Mouse (Mus musculus): Measurements from ENCODE around the gene Cldn16. TPM values are rescaled to one million over a fixed set of nuclear protein-coding genes. Genes with fewer than 3 reads are reported as not detected.
"Not testable (repeated sequence)": the region's sequence is repeated elsewhere in the genome, so short reads cannot be mapped to it uniquely, and the experiment has no call there.

The Cldn16 gene
- polyA plus RNA-seq, 1 experiment from 2014 or later, result not detected

DNA sequence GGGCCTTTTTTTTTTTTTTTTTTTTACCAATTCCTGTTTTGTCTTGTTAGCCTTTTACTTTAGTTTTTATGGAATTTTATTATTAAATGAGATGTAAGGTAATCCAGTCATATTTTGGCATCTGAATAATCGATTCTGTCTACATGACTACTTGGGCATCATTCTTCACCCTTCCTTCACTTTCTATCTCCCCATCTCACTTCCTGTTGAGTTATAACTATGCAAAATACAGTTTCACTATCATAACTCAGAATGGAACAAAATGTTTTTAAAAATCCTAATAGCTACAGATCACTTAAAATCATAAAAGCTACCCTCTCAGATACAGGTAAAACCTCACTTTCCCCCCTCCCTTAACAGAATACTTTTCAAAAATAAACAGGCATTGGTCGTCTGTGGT is 6.8 kb upstream of the Cldn16 start:
- Histone ChIP-seq H3K4me1 (ENCODE audit: control insufficient read depth, insufficient read depth, low read length) (no peaks in the 10 kb centered on the region), H3K27ac (ENCODE audit: low read depth, low read length) (no peak overlapping the region), H3K9me3 (ENCODE audit: control insufficient read depth, low read length) (no peaks in the 10 kb centered on the region), H3K4me3 (ENCODE audit: low read depth, low read length) (no peak overlapping the region), H3K36me3 (ENCODE audit: control insufficient read depth, insufficient read depth, low read length) (no peaks in the 10 kb centered on the region), H3K27me3 (ENCODE audit: control insufficient read depth, insufficient read depth, low read length) (no peaks in the 10 kb centered on the region), H3K4me2 (ENCODE audit: low read depth, low read length) (no peak overlapping the region), H3K9ac (replicated peaks; ENCODE audit: low read depth, low read length) (no peak overlapping the region)
- no peak for ATAC-seq (ENCODE audit: low read depth)
- WGBS, result 83% methylated on average over 2 of the region's 2 CpGs

DNA sequence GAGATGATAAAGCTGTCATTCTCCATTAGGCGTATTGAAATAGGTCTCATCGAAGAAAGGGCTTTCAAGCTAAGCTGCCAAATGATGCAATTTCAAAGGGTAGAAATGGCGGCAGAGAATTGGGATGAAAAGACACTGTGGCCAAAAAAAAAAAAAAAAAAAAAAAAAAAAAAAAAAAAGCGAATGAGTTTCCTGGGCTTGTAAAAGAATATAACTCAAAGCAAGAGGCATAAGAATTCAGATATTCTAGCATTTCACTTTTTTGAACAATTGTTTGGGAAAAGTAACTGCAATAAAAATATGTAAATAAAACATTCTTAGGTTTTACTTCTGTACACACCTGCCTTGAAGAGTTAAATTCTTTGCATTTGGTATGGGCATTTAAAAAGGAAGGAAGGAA is 3.6 kb downstream of the Cldn16 start:
- H3K9ac ChIP-seq (replicated peaks; ENCODE audit: low read depth, low read length), result no peak overlapping the region
- H3K36me3 ChIP-seq (ENCODE audit: control insufficient read depth, insufficient read depth, low read length), result no peaks in the 10 kb centered on the region
- H3K4me3 ChIP-seq (ENCODE audit: low read depth, low read length), result no peak overlapping the region
- H3K4me2 ChIP-seq (ENCODE audit: low read depth, low read length), result no peak overlapping the region
- no peaks in the 10 kb centered on the region for H3K9me3 ChIP-seq (ENCODE audit: control insufficient read depth, low read length)
- no peaks in the 10 kb centered on the region for H3K27me3 ChIP-seq (ENCODE audit: control insufficient read depth, insufficient read depth, low read length)
- H3K4me1 ChIP-seq (ENCODE audit: control insufficient read depth, insufficient read depth, low read length), result no peaks in the 10 kb centered on the region
- WGBS, result 78% methylated on average over 4 of the region's 4 CpGs
- no peak for ATAC-seq (ENCODE audit: low read depth)
- no peak overlapping the region for H3K27ac ChIP-seq (ENCODE audit: low read depth, low read length)

DNA sequence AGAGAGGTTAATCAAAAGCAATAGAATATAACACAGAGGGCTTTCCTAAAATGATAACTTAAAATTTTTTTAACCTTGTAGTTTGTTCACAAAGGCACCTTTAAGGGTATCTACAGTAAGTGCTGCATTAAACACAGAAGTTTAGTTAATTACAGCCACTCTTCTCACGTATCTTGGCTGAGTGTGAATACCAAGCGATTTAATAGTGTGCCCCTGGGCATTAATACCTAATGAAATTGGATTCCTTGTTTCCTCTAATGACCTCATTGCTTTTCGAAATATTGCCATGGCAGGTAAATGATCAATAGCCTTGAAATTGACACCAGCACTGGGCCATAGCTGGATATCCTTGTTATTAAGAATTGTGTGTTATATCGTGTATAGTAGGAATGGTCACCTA is 8.3 kb downstream of the Cldn16 start:
- Histone ChIP-seq H3K27ac (ENCODE audit: low read depth, low read length) (no peak overlapping the region), H3K36me3 (ENCODE audit: control insufficient read depth, insufficient read depth, low read length) (no peaks in the 10 kb centered on the region), H3K9ac (replicated peaks; ENCODE audit: low read depth, low read length) (no peak overlapping the region), H3K4me3 (ENCODE audit: low read depth, low read length) (no peak overlapping the region), H3K4me2 (ENCODE audit: low read depth, low read length) (no peak overlapping the region), H3K27me3 (ENCODE audit: control insufficient read depth, insufficient read depth, low read length) (no peaks in the 10 kb centered on the region), H3K4me1 (ENCODE audit: control insufficient read depth, insufficient read depth, low read length) (no peaks in the 10 kb centered on the region), H3K9me3 (ENCODE audit: control insufficient read depth, low read length) (no peaks in the 10 kb centered on the region)
- WGBS, result 68% methylated on average over 4 of the region's 4 CpGs
- no peak for ATAC-seq (ENCODE audit: low read depth)

DNA sequence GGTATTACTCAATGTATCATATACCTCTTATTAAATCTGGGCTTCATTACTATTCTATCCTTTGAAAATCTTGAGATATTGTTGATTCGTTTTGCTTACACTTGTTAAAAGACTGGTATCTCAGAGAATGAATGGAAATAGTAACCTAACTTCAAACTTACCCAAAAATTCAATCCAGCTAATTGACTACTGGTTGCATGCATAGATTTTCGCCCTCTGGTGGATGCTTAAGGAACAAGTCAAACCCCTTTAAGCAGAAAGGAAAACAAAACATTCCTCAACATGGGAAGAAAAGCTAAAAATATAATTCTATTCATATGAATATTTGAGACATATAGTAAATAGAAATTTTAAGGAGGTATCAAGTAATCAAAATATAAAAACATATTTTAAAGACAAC is 32.8 kb downstream of the Cldn16 start:
- H3K9ac ChIP-seq (replicated peaks; ENCODE audit: low read depth, low read length), result no peak overlapping the region
- no peaks in the 10 kb centered on the region for H3K4me1 ChIP-seq (ENCODE audit: control insufficient read depth, insufficient read depth, low read length)
- H3K36me3 ChIP-seq (ENCODE audit: control insufficient read depth, insufficient read depth, low read length), result no peaks in the 10 kb centered on the region
- no peak overlapping the region for H3K27ac ChIP-seq (ENCODE audit: low read depth, low read length)
- no peaks in the 10 kb centered on the region for H3K9me3 ChIP-seq (ENCODE audit: control insufficient read depth, low read length)
- no peak for ATAC-seq (ENCODE audit: low read depth)
- H3K4me2 ChIP-seq (ENCODE audit: low read depth, low read length), result no peak overlapping the region
- no peak overlapping the region for H3K4me3 ChIP-seq (ENCODE audit: low read depth, low read length)
- H3K27me3 ChIP-seq (ENCODE audit: control insufficient read depth, insufficient read depth, low read length), result no peaks in the 10 kb centered on the region
- WGBS, result 12% methylated on average over 2 of the region's 2 CpGs

DNA sequence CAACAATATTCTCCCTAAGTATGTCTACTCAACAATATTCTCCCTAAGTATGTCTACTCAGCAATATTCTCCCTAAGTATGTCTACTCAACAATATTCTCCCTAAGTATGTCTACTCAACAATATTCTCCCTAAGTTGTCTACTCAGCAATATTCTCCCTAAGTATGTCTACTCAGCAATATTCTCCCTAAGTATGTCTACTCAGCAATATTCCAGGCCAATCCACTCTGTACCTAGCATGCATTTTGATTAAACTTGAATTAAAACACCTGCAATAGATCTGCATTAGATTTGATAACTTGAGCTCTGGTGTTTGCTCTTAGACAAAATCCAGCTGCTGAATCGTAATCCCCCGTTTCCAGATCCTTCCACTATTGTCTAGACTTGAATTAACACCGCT is 36.8 kb downstream of the Cldn16 start:
- not testable (repeated sequence) for ATAC-seq (ENCODE audit: low read depth); H3K27me3 ChIP-seq (ENCODE audit: control insufficient read depth, insufficient read depth, low read length); H3K36me3 ChIP-seq (ENCODE audit: control insufficient read depth, insufficient read depth, low read length); H3K4me1 ChIP-seq (ENCODE audit: control insufficient read depth, insufficient read depth, low read length); H3K9ac ChIP-seq (replicated peaks; ENCODE audit: low read depth, low read length); H3K4me2 ChIP-seq (ENCODE audit: low read depth, low read length); H3K27ac ChIP-seq (ENCODE audit: low read depth, low read length); H3K9me3 ChIP-seq (ENCODE audit: control insufficient read depth, low read length); H3K4me3 ChIP-seq (ENCODE audit: low read depth, low read length)
- WGBS, result 91% methylated on average over 3 of the region's 3 CpGs

DNA sequence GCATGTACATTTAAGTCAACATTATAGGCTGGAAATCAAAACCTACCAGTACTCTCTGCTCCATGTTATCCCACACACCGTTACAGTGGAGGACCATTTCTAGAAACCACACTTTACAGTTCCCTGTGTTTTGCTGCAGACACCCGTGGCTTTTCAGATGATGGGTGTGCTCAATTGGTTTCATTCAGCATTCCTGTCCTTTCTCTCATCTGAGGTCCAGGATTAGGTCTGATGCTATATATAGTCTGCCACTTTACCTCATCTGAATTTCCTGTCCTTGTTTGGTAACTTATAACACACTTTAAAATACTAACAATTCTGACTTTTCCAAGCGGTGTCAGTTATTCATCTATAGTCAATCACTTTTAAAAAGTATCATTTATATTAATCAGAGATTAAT is 37.8 kb downstream of the Cldn16 start:
- no peak overlapping the region for H3K4me3 ChIP-seq (ENCODE audit: low read depth, low read length)
- H3K27ac ChIP-seq (ENCODE audit: low read depth, low read length), result no peak overlapping the region
- WGBS, result 85% methylated on average over 3 of the region's 3 CpGs
- no peak overlapping the region for H3K4me2 ChIP-seq (ENCODE audit: low read depth, low read length)
- no peaks in the 10 kb centered on the region for H3K36me3 ChIP-seq (ENCODE audit: control insufficient read depth, insufficient read depth, low read length)
- no peaks in the 10 kb centered on the region for H3K4me1 ChIP-seq (ENCODE audit: control insufficient read depth, insufficient read depth, low read length)
- no peak for ATAC-seq (ENCODE audit: low read depth)
- no peak overlapping the region for H3K9ac ChIP-seq (replicated peaks; ENCODE audit: low read depth, low read length)
- H3K9me3 ChIP-seq (ENCODE audit: control insufficient read depth, low read length), result no peaks in the 10 kb centered on the region
- no peaks in the 10 kb centered on the region for H3K27me3 ChIP-seq (ENCODE audit: control insufficient read depth, insufficient read depth, low read length)

DNA sequence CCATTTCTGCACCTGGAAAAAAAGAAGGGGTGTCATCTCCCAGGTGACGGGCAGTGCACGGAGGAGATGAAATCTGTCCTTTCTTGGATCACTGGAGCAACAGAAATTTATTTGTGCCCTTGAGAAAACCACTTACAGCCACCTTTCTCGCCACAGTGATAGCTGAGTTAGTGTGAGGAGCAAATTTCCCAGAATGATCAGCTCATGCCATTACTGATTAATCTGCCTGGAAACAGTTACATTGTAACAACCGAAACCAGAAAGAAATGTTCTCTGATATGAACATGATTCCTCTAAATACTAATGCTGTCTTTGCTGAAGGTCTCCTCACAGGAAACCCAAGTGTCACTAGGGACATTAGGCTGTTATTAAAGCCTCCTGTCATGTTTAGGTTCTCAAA is 42.0 kb downstream of the Cldn16 start:
- H3K36me3 ChIP-seq (ENCODE audit: control insufficient read depth, insufficient read depth, low read length), result no peaks in the 10 kb centered on the region
- no peak overlapping the region for H3K4me3 ChIP-seq (ENCODE audit: low read depth, low read length)
- H3K27ac ChIP-seq (ENCODE audit: low read depth, low read length), result no peak overlapping the region
- H3K9ac ChIP-seq (replicated peaks; ENCODE audit: low read depth, low read length), result no peak overlapping the region
- H3K27me3 ChIP-seq (ENCODE audit: control insufficient read depth, insufficient read depth, low read length), result no peaks in the 10 kb centered on the region
- H3K4me2 ChIP-seq (ENCODE audit: low read depth, low read length), result no peak overlapping the region
- H3K4me1 ChIP-seq (ENCODE audit: control insufficient read depth, insufficient read depth, low read length), result no peaks in the 10 kb centered on the region
- H3K9me3 ChIP-seq (ENCODE audit: control insufficient read depth, low read length), result no peaks in the 10 kb centered on the region
- WGBS, result 73% methylated on average over 4 of the region's 4 CpGs
- ATAC-seq (ENCODE audit: low read depth), result no peak

DNA sequence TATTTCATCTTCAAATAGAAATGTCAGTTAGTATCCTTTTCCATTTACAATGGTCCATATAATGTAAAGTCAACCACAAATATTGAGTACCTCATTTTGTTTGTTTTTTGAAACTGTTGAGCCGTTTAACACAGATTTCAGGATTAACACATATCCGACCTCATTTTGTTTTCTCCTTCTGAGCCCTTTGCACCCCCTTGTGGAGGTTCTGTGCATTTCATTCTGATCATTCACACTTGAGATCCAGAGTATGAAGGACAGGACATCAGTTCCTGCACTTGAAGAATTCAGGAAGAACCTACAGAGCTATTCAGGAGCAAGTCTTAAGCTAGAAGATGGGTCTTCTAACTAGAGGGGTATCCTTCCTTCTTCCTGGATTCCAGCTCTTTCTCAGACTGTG is 56.7 kb downstream of the Cldn16 start:
- Histone ChIP-seq H3K4me3 (ENCODE audit: low read depth, low read length) (no peak overlapping the region), H3K9ac (replicated peaks; ENCODE audit: low read depth, low read length) (no peak overlapping the region), H3K36me3 (ENCODE audit: control insufficient read depth, insufficient read depth, low read length) (no peaks in the 10 kb centered on the region), H3K27ac (ENCODE audit: low read depth, low read length) (no peak overlapping the region), H3K9me3 (ENCODE audit: control insufficient read depth, low read length) (no peaks in the 10 kb centered on the region), H3K4me1 (ENCODE audit: control insufficient read depth, insufficient read depth, low read length) (no peaks in the 10 kb centered on the region), H3K4me2 (ENCODE audit: low read depth, low read length) (no peak overlapping the region), H3K27me3 (ENCODE audit: control insufficient read depth, insufficient read depth, low read length) (no peaks in the 10 kb centered on the region)
- no peak for ATAC-seq (ENCODE audit: low read depth)
- 59% methylated on average over 2 of the region's 2 CpGs for WGBS

DNA sequence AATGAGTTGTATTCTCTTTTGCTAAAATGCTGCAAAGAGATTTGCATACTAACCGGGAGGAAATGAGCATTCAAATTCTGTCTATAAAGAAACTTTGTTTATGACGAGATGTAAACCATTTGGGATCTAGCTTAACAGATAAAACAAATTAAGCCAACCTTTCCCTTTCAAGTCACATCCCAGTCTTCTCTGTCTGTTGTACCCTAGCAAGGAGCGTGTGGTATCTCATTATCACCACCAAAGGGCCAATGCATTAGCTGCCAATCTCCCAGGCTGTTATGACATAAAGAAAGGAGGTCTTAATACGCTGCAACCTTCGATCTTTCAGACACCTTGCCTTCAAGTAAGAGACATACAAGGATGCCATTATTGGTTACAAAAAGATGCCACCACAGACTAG is 62.9 kb downstream of the Cldn16 start:
- 50% methylated on average over 5 of the region's 5 CpGs for WGBS
- Histone ChIP-seq H3K36me3 (ENCODE audit: control insufficient read depth, insufficient read depth, low read length) (no peaks in the 10 kb centered on the region), H3K9me3 (ENCODE audit: control insufficient read depth, low read length) (no peaks in the 10 kb centered on the region), H3K27ac (ENCODE audit: low read depth, low read length) (no peak overlapping the region), H3K9ac (replicated peaks; ENCODE audit: low read depth, low read length) (no peak overlapping the region), H3K4me3 (ENCODE audit: low read depth, low read length) (no peak overlapping the region), H3K4me2 (ENCODE audit: low read depth, low read length) (no peak overlapping the region), H3K4me1 (ENCODE audit: control insufficient read depth, insufficient read depth, low read length) (0 out of 2 replicates have a peak, but pooled peaks cover 8% of the 10 kb centered on the region), H3K27me3 (ENCODE audit: control insufficient read depth, insufficient read depth, low read length) (no peaks in the 10 kb centered on the region)
- ATAC-seq (ENCODE audit: low read depth), result no peak

DNA sequence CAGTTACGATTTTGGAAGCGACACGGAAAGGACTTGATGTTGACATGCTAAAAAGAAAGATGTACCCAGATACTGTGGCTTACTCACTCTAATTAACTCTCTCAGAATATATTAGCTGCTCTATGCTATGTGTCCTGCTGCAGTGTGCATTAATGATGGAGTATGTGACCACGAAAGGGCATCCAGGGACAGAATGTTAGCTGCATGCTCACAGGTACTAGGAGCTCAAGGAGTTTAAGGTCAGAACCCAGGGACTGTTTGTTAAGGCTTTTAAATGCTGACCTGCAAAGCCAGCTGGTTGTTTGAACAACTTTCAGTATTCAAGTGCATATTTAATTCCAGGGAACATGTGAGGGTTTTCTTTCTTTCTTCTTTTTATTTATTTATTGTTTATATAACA is 63.7 kb downstream of the Cldn16 start, which contains the start of gene Tmem207:
Gene Tmem207 (minus strand): TSS at position 101 of the 400 bp plus-strand sequence.
- no peak for ATAC-seq (ENCODE audit: low read depth)
- Histone ChIP-seq H3K27ac (ENCODE audit: low read depth, low read length) (no peak within 1 kb of the TSS), H3K9me3 (ENCODE audit: control insufficient read depth, low read length) (no peaks in the 10 kb centered on the region), H3K36me3 (ENCODE audit: control insufficient read depth, insufficient read depth, low read length) (no peaks in the 10 kb centered on the region), H3K9ac (replicated peaks; ENCODE audit: low read depth, low read length) (no peak within 1 kb of the TSS), H3K4me3 (ENCODE audit: low read depth, low read length) (no peak within 1 kb of the TSS), H3K4me2 (ENCODE audit: low read depth, low read length) (no peak within 1 kb of the TSS), H3K27me3 (ENCODE audit: control insufficient read depth, insufficient read depth, low read length) (no peaks in the 10 kb centered on the region), H3K4me1 (ENCODE audit: control insufficient read depth, insufficient read depth, low read length) (0 out of 2 replicates have a peak, but pooled peaks cover 8% of the 10 kb centered on the region)
- 67% methylated on average over 4 of the region's 4 CpGs for WGBS

All from neural tube, embryonic 14.5 days (tissue).